Mouse (Mus musculus): Measurements from ENCODE around the gene Upf2.
"Not testable (repeated sequence)": the region's sequence is repeated elsewhere in the genome, so short reads cannot be mapped to it uniquely, and the experiment has no call there.

Upf2 gene

GRCm38 (mm10) chr2:5950305-5950704 is 964 bp upstream of the Upf2 start:
- DNase-seq, result peak; percentile 39

- DNase-seq, result no peak
Measured at GRCm38 (mm10) chr2:5951621-5952211, 447 bp downstream of the Upf2 start.

- no peak for DNase-seq
Measured at GRCm38 (mm10) chr2:5957705-5958104, 6.4 kb downstream of the Upf2 start.

DNA sequence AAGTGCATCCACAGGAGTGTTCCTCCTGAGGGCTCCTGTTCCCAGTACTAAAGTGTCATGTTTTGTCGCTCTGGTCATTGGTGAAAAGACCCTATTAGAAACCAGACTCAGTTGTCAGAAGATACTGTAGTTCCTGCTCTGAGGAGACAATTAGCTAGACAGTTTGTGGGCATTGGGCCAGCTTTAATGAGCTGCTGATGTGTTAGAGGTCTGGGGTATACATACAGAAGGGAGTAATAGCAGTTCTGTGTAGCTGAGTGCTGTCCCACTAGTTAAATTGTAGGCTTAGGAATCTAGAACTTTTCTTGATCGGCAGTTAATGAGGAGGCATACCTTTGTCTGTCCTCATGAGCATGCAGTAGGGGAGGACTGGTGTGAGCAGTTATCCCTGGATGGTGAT is 11.0 kb downstream of the Upf2 start:
- no peak for DNase-seq

DNA sequence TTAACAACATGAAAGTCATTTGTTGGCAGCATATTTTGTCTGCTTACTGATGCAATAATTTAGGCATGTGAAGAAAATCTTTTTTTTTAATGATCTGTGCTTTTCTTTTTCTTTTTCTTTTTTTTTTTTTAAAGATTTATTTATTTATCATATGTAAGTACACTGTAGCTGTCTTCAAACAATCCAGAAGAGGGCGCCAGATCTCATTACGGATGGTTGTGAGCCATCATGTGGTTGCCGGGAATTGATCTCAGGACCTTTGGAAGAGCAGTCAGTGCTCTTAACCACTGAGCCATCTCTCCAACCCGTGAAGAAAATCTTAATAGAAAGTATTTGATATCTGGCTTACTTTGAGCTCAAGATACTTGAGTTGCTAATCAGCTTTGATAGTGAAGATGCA is 12.5 kb downstream of the Upf2 start:
- not testable (repeated sequence) for DNase-seq

GRCm38 (mm10) chr2:5965972-5966371 is 14.7 kb downstream of the Upf2 start:
- no peak for DNase-seq

- not testable (repeated sequence) for DNase-seq
Measured at GRCm38 (mm10) chr2:5970629-5971028, 19.4 kb downstream of the Upf2 start.

GRCm38 (mm10) chr2:5977532-5977931 is 26.3 kb downstream of the Upf2 start:
- no peak for DNase-seq

DNA sequence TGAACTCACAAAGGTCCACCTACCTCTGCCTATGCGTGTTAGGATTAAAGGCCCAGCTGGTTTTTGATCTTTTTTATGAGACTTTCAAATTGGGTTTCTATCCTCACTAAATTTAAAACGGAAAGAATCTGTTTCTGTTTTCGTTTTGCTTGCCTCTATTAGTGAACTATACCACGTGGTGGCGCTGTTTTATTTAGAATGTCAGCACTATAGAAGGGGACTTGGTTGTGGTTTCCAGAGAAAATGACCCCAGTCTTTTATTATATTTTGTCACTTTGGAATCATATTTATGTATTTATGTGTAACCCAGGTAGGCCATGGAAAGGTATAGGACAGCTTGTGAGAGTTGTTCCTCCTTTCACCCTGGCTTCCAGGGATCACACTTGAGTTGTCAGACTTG is 44.3 kb downstream of the Upf2 start:
- DNase-seq, result no peak

DNA sequence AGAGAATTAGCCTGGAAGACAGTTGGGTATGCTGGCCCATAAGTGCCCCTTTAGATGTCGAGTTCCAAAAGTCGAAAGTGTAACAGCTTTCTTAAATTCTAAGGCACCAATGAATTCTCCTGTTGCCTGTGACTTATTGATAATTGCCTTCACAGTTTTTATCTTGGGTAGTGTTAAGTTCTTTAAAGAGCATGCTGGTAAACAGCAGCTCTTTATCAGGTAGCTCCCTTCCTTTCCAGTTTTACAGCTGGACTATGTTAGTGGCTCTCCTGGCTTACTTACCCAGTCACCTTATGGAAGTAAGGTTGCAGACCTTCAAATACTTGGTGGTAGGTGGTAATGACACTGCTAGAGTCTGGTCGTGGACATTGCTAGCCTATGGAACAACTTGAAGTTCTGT is 52.7 kb downstream of the Upf2 start:
- no peak for DNase-seq

DNA sequence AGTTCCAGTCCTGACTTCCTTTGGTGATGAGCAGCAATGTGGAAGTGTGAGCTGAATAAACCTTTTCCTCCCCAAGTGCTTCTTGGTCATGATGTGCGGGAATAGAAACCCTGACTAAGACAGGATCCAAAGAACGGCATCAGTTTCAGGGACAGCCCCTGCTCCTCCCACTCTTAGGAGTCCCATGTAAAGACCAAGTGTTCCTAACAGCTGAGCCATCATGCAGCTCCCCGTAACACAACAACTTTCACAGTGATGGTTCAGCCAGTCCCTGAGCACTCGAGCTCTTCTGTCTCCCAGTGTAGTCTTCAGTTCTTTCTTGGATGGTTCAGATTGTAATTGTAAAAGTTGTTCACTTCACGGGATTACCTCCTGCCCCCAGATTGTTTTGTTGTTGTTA is 63.3 kb downstream of the Upf2 start:
- no peak for DNase-seq

- DNase-seq, result not testable (repeated sequence)
Measured at GRCm38 (mm10) chr2:6015182-6015581, 63.9 kb downstream of the Upf2 start.

GRCm38 (mm10) chr2:6020570-6020969 is 69.3 kb downstream of the Upf2 start:
- no peak for DNase-seq

DNA sequence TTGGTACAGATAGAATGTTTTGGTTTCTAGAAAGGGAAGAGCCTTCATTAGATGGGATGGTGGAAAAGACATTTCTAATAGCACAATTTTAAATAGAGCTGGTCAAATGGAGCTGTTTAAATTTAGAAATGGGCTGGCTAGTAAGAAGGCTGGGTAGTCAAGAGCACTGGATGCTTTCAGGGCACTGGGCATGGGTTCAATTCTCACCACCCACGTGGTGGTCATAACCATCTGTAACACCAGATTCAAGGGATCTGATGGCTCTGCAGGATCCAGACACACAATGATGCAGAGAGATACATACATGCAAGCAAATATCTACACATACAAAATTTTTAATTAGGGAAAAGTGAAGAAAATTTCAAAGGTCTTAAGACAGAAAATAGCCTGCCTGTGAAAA is 91.4 kb downstream of the Upf2 start:
- DNase-seq, result no peak

- DNase-seq, result no peak
Measured at GRCm38 (mm10) chr2:6046796-6047195, 95.5 kb downstream of the Upf2 start.

GRCm38 (mm10) chr2:6048570-6048969 is 97.3 kb downstream of the Upf2 start:
- DNase-seq, result no peak

DNA sequence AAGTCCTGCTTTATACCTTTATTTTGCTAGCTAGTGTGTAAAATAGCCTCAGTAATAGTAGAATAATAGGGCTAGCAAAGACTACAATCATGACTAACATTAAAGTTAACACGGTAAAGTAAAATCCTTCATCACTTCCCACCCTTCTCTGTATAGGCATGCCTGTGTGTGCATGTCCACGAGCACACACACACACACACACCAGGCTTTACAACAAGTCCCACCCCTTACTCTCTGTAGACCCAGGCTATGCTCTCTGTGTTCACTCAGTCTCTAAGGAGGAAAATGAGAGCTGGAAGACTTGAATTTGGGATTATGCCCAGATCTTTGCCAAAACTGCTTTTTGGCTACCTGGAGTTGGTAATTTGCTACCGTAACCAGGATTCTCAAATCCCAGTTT is 97.7 kb downstream of the Upf2 start:
- DNase-seq, result no peak

DNA sequence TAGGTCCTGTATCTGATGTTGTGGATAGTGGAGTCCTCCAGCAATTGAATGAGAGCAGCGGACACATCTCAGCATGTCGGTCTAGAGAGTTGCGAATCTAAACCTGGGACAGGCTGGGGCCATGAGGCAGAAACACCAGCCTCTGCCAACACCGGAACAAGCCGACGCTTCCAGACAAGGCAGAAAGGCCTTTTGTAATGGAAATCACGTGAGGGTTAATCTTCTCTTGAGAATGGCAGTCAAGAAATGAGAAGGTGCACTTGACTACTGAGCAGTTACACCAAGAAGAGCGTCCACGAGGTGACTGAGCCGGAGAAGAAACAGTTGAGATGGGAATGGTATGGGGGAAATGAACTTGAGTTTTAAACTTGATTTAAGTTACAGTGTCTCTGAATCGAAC is 104.2 kb downstream of the Upf2 start:
- DNase-seq, result no peak

GRCm38 (mm10) chr2:6056518-6056917 is 105.2 kb downstream of the Upf2 start:
- DNase-seq, result no peak

DNA sequence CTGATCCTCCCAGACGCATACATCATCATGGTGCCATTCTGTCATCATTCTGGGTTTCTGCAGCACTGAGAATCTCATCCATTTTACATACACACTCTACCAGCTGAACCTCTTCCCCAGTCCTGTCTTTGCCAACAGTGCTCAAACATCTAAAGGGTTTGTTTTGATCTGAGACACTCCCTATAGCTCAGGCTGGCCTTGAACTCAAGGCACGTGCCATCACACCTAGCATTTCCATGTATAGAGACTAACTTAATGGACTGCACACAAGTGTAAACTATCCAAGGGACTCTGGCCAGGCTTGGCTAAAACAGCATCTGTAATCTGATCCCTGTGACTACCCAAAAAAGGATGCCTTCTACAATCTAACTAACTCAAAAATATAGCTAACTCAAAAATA is 108.0 kb downstream of the Upf2 start:
- DNase-seq, result no peak

- no peak for DNase-seq
Measured at GRCm38 (mm10) chr2:6060071-6060804, 109.0 kb downstream of the Upf2 start.

- DNase-seq, result no peak
Measured at GRCm38 (mm10) chr2:6067341-6067740, 116.1 kb downstream of the Upf2 start.

- no peak for DNase-seq
Measured at GRCm38 (mm10) chr2:6070925-6071324, 119.7 kb downstream of the Upf2 start.

DNA sequence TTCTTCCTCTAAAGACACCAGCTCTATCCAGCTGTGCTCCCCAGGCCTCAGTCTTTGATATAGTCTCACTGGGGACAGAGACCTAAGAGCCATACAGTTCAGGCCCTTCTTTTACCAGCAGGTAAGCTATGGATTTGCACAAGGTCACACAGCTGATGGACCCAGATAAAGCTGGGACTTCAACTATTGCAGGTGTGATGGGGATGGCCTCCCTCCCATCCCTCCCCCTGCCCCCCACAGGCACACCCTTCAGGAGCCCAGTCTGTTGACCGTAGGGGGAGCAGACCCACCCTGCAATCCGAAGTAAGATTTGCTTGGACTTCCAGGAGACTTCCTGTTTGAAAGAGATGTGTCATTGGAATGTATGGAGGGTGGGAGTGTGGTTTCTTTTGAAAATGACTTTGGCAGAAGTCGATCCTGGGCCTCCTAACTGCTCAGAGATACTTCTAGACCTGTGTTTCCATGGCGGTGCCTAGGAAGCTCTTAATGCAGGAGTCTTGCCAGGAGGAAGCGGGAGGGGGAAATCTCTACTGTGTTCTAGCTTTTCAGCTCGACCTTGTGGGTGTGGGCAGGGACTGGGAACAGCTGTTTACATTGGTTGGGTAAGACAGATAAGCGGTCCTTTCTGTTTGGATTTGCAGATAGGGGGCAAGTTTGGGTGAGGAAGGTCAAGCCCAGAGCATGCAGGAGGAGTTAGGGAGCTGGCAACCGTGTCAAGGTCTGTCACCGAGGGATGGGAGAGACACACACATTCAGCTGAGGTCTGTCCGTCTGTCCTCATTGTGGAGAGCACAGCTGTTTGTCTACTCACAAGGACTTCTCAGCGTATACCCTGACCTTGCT is 120.5 kb downstream of the Upf2 start:
- no peak for DNase-seq

All from kidney, adult 18-20 months (tissue).